Mouse (Mus musculus) testis, adult 2 months (tissue): ENCODE measurements around the gene Fermt3. TPM values are rescaled to one million over a fixed set of nuclear protein-coding genes. Genes with fewer than 3 reads are reported as not detected.

Experiments used
- H3K27ac ChIP-seq: fragments of 200-500 bp; 2 replicates; pipeline ENCODE4 v1.5.1; 2012; ENCODE audit warnings: low read depth, low read length; ENCODE audit not compliant: control insufficient read depth, insufficient read depth
- H3K27me3 ChIP-seq: fragments of 200-500 bp; 2 replicates; pipeline ENCODE4 v1.6.1; 2012; ENCODE audit warnings: mild to moderate bottlenecking, low read length, moderate library complexity; ENCODE audit not compliant: control insufficient read depth, insufficient read depth
- H3K36me3 ChIP-seq: fragments of 200-500 bp; 2 replicates; pipeline ENCODE4 v1.6.1; 2012; ENCODE audit warnings: mild to moderate bottlenecking, low read length; ENCODE audit not compliant: control insufficient read depth, insufficient read depth
- H3K4me1 ChIP-seq: fragments of 200-500 bp; 2 replicates; pipeline ENCODE4 v1.6.1; 2012; ENCODE audit warnings: low read length; ENCODE audit not compliant: control insufficient read depth, insufficient read depth
- H3K4me3 ChIP-seq: fragments of 200-500 bp; 2 replicates; pipeline ENCODE4 v1.5.1; 2012; ENCODE audit warnings: low read depth, mild to moderate bottlenecking, low read length, moderate library complexity, mixed read lengths; ENCODE audit not compliant: control insufficient read depth
- CTCF ChIP-seq: fragments of 200-500 bp; IDR thresholded peaks from 2 replicates; pipeline ENCODE4 v1.5.1; 2012; ENCODE audit warnings: low read depth, mild to moderate bottlenecking, inconsistent platforms, low read length, moderate library complexity; ENCODE audit not compliant: control insufficient read depth, insufficient read depth, insufficient replicate concordance
- POLR2A ChIP-seq: fragments of 200-500 bp; IDR thresholded peaks from 2 replicates; pipeline ENCODE4 v1.6.1; 2012; ENCODE audit warnings: low read depth, mild to moderate bottlenecking, inconsistent platforms, low read length, moderate library complexity; ENCODE audit not compliant: control insufficient read depth
- polyA plus RNA-seq: library from polyadenylated mRNA; depleted of rRNA; stranded (reverse); fragments of >200 nt; gene quantifications from 2 replicates; pipeline ENCODE4 v1.2.3, GENCODE M21; 2012; rRNA removed

Gene Fermt3
- polyA plus RNA-seq, 1 experiment: 1.3 TPM

DNA sequence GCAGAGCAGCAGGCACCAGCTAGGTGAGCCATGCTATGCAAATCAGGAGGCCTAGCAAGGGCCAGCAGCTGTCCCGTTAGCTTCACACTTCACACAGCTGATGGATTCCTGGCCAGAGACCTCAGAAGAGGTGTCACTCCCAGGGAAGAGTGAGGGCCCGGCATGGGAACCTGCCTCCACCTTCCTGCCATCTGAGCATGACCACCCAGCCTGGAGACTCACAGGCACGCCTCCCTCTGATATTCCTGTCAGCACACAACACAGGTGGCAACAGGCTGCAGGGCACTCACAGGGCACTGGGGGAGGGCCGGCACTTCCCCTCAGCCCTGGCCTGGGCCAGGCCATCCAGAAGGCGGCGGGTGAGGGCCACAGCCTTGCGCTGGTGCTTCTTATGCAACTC is 63.8 kb downstream of the Fermt3 start:
- Histone ChIP-seq H3K4me3 (no peak overlapping the region), H3K27me3 (no peaks in the 10 kb centered on the region), H3K36me3 (no peaks in the 10 kb centered on the region; the same call in 1 of the 2 replicates), H3K4me1 (peaks cover 17% of the 10 kb centered on the region), H3K27ac (no peak overlapping the region)
- TF ChIP-seq CTCF (no peak), POLR2A (no peak)

- Histone ChIP-seq H3K27me3 (no peaks in the 10 kb centered on the region), H3K27ac (no peak overlapping the region), H3K4me1 (peaks cover 18% of the 10 kb centered on the region), H3K4me3 (no peak overlapping the region), H3K36me3 (no peaks in the 10 kb centered on the region; the same call in 1 of the 2 replicates)
- no peak for TF ChIP-seq POLR2A
- peak; percentile 40; the same call in 1 of the 2 replicates for TF ChIP-seq CTCF
These were observed 65.2 kb downstream of the Fermt3 start for GRCm38 (mm10) chr19:6954046-6954445.

GRCm38 (mm10) chr19:6952712-6953037 is 66.6 kb downstream of the Fermt3 start:
- no peaks in the 10 kb centered on the region for H3K27me3 ChIP-seq
- H3K36me3 ChIP-seq: no peaks in the 10 kb centered on the region; the same call in 1 of the 2 replicates
- no peak for TF ChIP-seq CTCF
- no peak for TF ChIP-seq POLR2A
- peak overlapping the region; percentile 78 for H3K27ac ChIP-seq
- peaks cover 18% of the 10 kb centered on the region for H3K4me1 ChIP-seq
- H3K4me3 ChIP-seq: no peak overlapping the region

GRCm38 (mm10) chr19:6951994-6952711 is 67.1 kb downstream of the Fermt3 start:
- Histone ChIP-seq H3K4me1 (peaks cover 18% of the 10 kb centered on the region), H3K36me3 (no peaks in the 10 kb centered on the region; the same call in 1 of the 2 replicates), H3K27ac (peak overlapping the region; percentile 78), H3K27me3 (no peaks in the 10 kb centered on the region), H3K4me3 (peak overlapping the region; percentile 87)
- TF ChIP-seq CTCF: no peak
- TF ChIP-seq POLR2A: no peak

- Histone ChIP-seq H3K4me1 (peaks cover 18% of the 10 kb centered on the region), H3K27me3 (no peaks in the 10 kb centered on the region), H3K4me3 (peak overlapping the region; percentile 87), H3K27ac (peak overlapping the region; percentile 79), H3K36me3 (no peaks in the 10 kb centered on the region; the same call in 1 of the 2 replicates)
- peak; percentile 50 for TF ChIP-seq POLR2A
- no peak for TF ChIP-seq CTCF
These were observed 67.8 kb downstream of the Fermt3 start for GRCm38 (mm10) chr19:6951381-6951968.

DNA sequence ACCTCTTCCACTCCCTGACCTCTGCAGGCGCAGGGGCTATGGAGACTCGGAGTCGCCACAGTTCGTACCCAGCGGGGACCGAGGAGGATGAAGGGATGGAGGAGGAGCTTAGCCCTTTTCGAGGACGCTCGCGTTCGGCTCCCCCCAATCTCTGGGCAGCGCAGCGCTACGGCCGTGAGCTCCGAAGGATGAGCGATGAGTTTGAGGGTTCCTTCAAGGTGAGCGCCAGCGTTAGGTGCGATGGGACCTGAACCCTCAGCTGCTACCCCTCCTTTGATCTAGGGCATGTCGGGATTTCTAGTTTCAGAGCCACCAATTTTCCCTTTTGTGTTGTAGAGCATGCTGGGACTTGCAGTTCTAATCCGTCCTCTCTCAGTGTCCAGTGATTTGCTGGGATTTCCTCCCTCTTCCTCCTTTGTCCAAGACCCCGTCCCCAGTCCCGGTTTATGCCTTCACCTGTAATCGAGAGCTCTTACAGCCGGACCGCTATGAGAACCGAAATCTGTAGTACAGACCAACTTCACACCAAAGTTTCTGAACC is 68.6 kb downstream of the Fermt3 start:
- Histone ChIP-seq H3K4me3 (peak overlapping the region; percentile 87), H3K36me3 (no peaks in the 10 kb centered on the region; the same call in 1 of the 2 replicates), H3K27me3 (no peaks in the 10 kb centered on the region), H3K4me1 (peaks cover 18% of the 10 kb centered on the region), H3K27ac (peak overlapping the region; percentile 79)
- TF ChIP-seq POLR2A: peak; percentile 37; the same call in 1 of the 2 replicates
- no peak for TF ChIP-seq CTCF

DNA sequence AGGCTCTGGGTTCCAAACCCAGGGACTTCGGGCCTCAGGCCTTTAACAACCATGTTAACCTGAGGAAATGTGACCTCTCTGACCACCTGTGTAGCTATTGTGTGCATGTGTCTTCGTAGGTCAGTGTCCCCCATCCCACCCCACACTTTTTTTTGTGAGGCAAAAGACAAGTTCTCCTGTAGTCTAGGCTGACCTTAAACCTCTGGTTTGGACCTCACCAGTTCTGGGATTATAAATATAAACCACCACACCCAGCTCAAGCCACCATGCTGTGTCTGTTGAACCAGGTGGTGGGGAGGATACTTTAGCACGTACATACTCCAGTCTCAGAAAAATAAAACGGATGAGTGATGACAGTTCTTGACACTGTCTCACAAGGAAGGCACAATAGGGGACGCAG is 69.3 kb downstream of the Fermt3 start:
- H3K27ac ChIP-seq: no peak overlapping the region
- no peak for TF ChIP-seq POLR2A
- TF ChIP-seq CTCF: no peak
- no peaks in the 10 kb centered on the region for H3K36me3 ChIP-seq
- peaks cover 18% of the 10 kb centered on the region for H3K4me1 ChIP-seq
- H3K27me3 ChIP-seq: no peaks in the 10 kb centered on the region
- H3K4me3 ChIP-seq: no peak overlapping the region

DNA sequence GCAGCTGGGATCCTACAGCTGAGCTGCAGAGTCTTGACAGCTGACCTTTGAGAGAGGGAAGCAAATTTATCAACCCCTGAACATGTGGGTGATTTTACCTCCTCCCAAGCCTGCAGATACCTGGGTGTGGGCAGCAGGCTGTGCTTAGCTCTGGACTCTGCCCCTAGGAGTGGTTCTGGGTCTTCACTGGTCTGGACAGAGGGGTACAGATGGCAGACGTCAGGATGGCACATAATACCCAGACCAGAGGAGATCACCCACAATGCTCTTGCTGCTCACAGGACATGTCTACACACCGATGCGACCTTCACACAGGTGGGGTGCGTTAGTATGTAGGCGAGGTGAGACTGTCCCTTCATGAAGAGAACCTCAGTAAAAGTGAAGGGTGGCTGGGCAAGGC is 69.7 kb downstream of the Fermt3 start:
- TF ChIP-seq POLR2A (no peak), CTCF (no peak)
- Histone ChIP-seq H3K4me3 (no peak overlapping the region), H3K27me3 (no peaks in the 10 kb centered on the region), H3K4me1 (peaks cover 18% of the 10 kb centered on the region), H3K36me3 (no peaks in the 10 kb centered on the region), H3K27ac (no peak overlapping the region)

Other genes with a start within 250 kb of the Fermt3 start
- 12.5 and 16.4 TPM in 2 replicates for gene Rps6ka4, start 178.8 kb downstream of the Fermt3 start, polyA plus RNA-seq
- gene Ccdc88b, start 161.3 kb downstream of the Fermt3 start, polyA plus RNA-seq: 33.5 and 39.8 TPM in 2 replicates
- 52.9 and 64.6 TPM in 2 replicates for gene Trmt112, start 109.8 kb downstream of the Fermt3 start, polyA plus RNA-seq
- 120 and 133 TPM in 2 replicates for gene Prdx5, start 109.4 kb downstream of the Fermt3 start, polyA plus RNA-seq
- 13.3 and 16.6 TPM in 2 replicates for gene Esrra, start 97.7 kb downstream of the Fermt3 start, polyA plus RNA-seq
- gene Catsperz, start 94.1 kb downstream of the Fermt3 start, polyA plus RNA-seq: 1,294 and 1,426 TPM in 2 replicates
- 1.3 and 1.5 TPM in 2 replicates for gene Kcnk4, start 85.0 kb downstream of the Fermt3 start, polyA plus RNA-seq
- gene Bad, start 77.6 kb downstream of the Fermt3 start, polyA plus RNA-seq: 78.8 and 91.6 TPM in 2 replicates
- 205 and 212 TPM in 2 replicates for gene Gpr137, start 77.0 kb downstream of the Fermt3 start, polyA plus RNA-seq
- 139 and 154 TPM in 2 replicates for gene Ppp1r14b, start 44.5 kb downstream of the Fermt3 start, polyA plus RNA-seq
- 13.9 and 14.6 TPM in 2 replicates for gene Plcb3, start 43.0 kb downstream of the Fermt3 start, polyA plus RNA-seq
- gene Fkbp2, start 39.0 kb downstream of the Fermt3 start, polyA plus RNA-seq: 28.3 and 29.1 TPM in 2 replicates
- 7.5 and 8.4 TPM in 2 replicates for gene Vegfb, start 31.8 kb downstream of the Fermt3 start, polyA plus RNA-seq
- 109 and 123 TPM in 2 replicates for gene Dnajc4, start 26.9 kb downstream of the Fermt3 start, polyA plus RNA-seq
- gene Nudt22, start 23.4 kb downstream of the Fermt3 start, polyA plus RNA-seq: 8.6 and 10.0 TPM in 2 replicates
- 6.6 and 6.7 TPM in 2 replicates for gene Trpt1, start 23.3 kb downstream of the Fermt3 start, polyA plus RNA-seq
- 53.1 and 54.5 TPM in 2 replicates for gene Stip1, start 20.5 kb upstream of the Fermt3 start, polyA plus RNA-seq
- gene Macrod1, start 37.3 kb upstream of the Fermt3 start, polyA plus RNA-seq: 39.2 and 47.3 TPM in 2 replicates
- 2.3 and 3.1 TPM in 2 replicates for gene Flrt1, start 86.3 kb upstream of the Fermt3 start, polyA plus RNA-seq
- 49.4 and 49.9 TPM in 2 replicates for gene Otub1, start 186.8 kb upstream of the Fermt3 start, polyA plus RNA-seq
- gene Cox8a, start 198.1 kb upstream of the Fermt3 start, polyA plus RNA-seq: 117 and 148 TPM in 2 replicates
- 61.5 and 69.3 TPM in 2 replicates for gene Naa40, start 221.7 kb upstream of the Fermt3 start, polyA plus RNA-seq
- 3.6 and 4.1 TPM in 2 replicates for gene Rcor2, start 247.9 kb upstream of the Fermt3 start, polyA plus RNA-seq